Mouse (Mus musculus): ENCODE data around the gene Cavin3.
A peak's percentile ranks its signal among the peaks of the same experiment; 100 is the strongest.

Cavin3 gene

DNA sequence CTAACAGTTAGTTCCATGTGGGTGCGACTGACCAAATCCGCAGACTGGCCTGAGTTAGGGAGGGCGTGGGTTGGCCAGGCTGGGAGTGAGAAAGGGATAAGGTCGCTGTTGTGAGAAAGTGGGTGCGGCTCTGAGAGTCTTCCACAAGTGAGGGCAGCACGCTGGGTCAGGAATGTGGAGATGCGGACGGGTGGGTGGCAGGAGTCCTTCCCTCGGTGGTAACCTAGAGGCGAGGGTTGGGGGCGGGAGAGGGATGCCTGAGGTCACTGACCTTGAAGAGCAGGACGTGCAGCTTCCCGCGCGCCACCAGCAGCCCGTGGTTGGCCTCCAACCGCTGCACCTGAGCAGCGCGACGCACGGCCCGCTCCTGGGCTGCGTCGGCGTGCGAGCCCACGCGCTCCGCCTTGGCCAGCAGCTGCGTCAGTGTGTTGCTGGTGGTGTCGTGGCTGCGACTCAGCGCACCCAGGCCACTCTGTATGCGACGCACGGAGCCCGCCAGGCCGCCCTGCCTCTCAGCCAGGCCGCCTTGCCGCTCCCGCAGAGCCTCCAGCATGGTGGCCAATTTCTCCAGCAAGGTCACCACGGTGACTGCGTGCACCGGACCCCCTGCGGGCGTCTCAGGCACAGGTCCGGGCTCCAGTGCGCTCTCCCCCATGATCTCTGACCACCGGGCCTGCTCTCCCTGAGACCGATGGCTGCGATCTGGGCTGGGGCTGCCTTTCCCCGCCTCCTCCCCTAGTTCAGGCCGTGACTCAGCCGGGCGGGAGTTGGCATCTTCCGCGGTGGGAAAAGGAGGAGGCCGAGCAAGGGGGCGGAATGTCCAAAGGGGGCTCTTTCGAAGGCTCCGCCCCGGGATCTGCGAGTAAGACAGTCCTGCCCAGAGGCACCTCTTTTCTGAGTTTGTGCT, at the start of gene Cavin3:
TSS of gene Cavin3 (minus strand) at position 796 of the 907 bp plus-strand sequence.
- DNase-seq (ENCODE audit: low spot score) = peak; percentile 79

DNA sequence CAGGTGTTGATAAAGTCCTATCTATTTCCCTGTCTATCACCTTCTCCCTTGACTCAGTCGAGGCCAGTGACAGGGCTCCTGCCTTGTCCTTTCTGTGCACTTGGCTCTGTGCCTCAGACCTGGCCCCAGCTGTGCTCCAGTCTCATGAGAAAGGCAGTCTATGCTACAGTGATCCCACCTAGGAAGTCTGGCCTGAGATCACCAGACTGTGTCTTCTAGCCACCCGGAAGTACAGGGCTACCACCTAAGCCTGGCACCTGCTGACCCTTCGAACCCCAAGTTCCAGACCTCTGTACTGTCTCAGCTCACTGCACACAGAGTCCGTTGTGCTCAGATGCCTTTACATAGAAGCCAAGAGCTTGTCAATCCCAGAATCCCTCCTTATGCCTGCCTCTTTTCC, 46.0 kb upstream of the Cavin3 start:
- DNase-seq (ENCODE audit: low spot score) = no peak

DNA sequence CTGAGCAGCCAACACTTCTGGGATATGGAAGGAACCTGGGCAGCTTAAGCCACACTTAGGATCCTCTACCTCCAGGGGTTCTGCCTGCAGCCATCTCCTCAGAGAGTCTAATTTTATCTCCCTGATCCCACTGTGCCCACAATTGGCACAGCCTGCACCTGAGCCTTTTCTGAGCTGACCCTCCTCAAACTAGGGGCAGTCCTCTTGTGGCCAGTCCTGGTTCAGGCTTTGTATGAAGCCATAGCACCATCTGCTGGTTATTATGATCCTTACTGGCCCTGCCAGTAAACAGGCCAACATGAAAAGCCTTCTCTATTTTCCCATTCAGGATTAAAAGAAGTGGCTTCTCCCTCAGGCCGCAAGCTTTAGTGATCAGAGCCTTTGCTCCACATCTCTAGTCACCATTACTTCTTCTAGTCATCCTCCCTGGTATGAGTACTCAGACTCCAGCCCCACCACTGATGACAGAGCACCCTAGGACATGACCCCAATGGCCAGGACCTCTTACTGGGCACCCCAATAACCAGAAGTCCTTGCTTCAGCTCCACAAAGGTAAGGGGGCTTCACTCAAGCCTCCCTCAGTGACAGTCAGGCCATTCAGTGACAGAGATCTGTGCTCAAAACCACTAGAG, 45.3 kb upstream of the Cavin3 start:
- no peak for DNase-seq (ENCODE audit: low spot score)

DNA sequence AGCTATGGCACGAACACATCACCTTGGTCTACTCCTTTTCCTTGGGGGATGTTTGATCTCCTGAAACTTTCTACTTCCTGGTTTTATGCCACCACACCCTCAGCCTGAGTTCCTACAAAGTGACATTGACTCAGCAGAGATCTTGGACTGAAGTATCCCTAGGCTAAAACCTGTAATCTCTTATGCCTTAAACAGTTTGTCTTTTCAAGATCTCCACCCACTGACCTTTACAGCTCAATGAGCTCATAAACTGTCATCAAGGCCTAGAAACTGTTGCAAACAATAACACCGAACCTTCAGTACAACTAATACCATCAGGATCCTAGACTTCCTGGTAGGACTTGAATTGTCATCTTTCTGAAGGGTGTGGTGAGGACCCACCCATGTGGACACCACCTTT, 42.1 kb upstream of the Cavin3 start:
- DNase-seq (ENCODE audit: low spot score) = no peak

DNA sequence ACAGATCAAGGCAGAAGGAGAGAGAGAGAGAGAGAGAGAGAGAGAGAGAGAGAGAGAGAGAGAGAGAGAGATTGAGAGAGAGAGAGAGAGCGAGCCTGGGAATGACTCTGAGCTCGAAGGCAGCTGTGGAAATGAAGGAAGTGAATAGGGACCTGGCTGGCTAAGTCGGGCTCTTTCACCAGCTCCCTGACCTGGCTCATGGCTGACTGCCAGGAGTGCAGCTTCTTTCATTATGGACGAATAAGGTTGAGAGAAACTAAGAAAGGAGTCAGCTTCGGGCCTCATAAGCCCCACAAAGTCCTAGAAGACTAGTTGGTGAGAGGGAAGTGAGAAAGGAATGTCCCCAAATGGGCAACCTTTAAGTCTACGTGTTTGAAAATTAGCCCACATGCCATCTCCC, 38.1 kb upstream of the Cavin3 start:
- DNase-seq (ENCODE audit: low spot score) = no peak

DNA sequence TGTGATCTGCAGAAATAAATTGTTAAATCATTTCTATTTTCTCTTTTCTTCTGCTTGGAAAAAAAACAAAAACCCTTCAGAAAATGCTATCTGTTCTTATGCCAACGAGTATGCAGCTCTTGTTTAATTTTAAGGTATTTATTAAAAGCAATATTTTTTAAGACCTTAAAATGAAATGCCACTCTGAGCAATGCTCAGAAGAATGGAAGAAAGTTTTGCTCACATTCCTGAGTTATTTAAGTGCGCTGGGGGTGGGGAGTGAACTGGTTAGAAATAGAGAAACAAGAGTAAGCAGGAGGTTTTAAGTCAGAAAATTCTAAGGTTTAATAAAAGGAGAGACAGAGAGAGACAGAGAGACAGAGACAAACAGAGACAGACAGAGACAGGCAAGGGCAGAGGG, 37.7 kb upstream of the Cavin3 start:
- DNase-seq (ENCODE audit: low spot score) = no peak

DNA sequence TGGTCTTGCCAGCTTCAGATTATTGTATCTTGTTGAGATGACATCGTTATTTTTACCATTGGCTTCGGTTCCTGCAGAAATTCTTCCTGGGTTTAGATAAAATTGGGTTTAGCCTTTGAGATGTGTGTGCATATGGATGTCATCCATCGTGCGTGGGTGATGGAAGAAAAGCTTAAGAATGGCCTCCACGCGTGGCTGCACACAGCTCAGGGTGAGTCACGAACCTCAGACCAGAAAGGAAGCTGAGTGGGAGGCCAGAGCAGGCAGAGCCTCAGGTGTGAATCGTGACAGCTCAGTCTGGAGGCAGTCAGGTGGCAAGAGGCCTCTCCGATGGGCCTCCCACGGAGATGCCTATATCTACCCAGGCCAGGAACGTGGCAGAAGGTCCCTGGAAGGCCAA, 37.2 kb upstream of the Cavin3 start:
- no peak for DNase-seq (ENCODE audit: low spot score)

DNA sequence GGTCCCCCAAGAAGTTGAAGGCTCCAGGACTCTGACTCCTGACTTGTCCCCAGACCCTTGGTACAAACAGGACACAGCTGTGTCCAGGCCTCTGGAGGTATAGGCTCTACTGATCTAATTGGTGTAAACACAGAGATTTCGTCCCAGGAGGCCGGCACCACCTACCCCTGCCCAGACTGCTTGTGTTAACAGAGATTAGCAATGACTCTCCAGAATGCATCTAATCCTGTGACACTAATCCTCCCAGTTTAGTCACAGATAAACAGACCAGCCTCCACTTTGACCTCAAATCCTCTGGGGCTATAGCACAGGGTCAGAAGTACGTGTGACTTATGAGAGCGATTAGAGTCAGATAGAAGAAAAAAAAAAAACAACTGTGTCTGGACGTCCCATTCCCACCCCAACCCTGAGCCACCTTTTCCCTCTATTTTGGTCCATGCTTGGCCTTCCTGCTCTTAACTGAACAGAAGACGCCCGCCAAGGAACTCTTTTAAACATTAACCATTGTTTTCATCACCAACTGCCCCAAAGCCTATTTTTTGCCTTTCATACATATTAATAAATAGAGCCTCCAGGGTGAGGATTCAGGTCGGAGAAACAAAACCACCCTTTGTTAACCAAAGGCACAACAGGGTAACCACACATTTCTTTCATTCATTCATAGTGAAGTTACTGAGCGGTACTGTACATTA, 34.7 kb upstream of the Cavin3 start:
- DNase-seq (ENCODE audit: low spot score) = no peak

DNA sequence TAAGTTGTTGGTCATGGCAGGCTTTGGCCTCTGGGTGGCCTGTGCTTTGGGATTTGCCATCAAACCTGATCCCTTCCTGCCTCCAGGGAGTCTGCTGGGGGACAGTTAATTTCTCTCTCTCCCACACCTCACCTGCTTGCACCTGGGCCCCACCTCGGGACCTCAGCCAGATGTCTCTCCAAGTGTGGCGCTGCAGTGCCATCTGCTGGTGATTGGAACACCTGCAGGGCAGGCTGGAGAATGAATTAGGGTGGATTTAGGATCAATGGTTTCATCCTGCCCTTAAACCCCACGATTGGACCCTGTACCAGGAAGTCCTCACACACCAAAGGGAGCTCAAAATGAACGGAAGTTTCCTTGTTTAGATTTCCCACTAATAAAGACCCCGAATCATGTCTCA, 33.1 kb upstream of the Cavin3 start:
- DNase-seq (ENCODE audit: low spot score) = peak; percentile 39

DNA sequence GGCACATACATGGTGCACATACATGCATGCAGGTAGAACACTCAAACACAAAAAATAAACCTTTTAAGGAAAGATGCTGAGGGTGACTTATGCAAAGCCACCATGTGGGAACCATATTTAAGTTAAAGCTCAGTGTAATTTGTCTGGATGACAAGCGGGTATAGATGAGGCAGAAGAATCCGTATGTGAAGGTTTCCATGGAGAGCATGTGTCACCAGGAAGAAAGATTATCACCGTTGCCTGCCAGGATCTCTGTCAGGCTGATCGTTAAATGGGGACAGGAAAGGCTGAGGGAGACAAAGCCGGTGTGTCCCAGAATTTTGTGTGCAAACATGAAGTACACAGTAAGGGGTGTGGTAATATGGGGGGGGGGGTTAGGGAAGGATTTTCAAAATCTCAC, 32.5 kb upstream of the Cavin3 start:
- DNase-seq (ENCODE audit: low spot score) = no peak

DNA sequence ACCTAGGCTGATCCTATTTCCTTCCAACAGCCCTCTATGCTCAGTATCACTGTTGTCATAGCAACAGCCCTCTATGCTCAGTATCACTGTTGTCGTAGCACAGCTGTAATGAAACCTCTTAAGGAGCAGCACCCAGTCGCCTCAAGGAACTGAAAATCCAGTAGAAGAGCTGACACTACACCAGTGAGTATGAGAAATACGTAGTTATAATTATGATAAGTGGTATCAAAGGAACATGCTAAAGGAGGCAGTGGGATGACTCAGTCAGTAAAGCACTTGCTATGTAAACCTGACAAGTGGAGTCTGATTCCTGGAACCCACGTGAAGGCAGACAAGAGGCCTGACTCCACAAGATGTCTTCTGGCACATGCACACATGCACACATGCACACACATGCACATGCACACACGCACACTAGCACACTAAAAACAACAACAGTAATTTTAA, 31.8 kb upstream of the Cavin3 start:
- no peak for DNase-seq (ENCODE audit: low spot score)

DNA sequence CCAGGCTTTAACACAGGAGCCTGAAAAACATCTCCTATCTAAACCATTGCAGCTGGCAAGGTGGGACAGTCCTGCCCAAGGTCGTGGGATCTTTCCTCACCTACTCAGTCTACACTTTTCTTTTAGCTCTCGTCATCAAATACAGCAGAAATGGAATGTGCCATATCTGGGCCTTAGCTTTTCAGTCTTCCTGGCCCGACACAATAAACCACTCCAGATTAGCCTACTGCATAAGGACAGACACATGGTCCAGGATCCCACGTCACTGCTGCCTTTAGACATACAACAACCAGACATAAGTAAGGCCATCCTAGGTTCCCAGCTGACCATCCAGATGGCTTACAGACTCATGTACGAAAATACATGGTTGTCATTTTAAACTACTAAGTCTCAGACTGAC, 28.0 kb upstream of the Cavin3 start:
- DNase-seq (ENCODE audit: low spot score) = no peak

DNA sequence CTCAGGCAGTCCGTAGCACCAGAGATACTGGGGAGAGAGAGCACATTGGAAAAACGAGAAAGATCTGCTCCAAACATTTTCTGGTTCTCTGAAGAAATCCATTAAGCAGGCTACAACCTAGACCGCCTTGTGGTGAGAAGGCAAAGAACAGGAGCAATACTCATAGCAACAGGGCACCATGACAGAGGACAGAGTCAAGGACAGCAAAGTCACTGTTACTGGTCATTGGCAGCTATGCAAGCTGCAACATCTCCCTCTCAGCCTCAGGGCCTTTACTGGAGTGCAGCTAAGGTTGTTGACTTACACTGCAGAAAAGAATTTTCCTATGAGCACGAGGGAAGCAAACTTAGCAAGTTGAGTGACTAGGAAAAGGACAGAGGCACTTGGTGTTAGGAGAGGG, 25.2 kb upstream of the Cavin3 start:
- DNase-seq (ENCODE audit: low spot score) = no peak

DNA sequence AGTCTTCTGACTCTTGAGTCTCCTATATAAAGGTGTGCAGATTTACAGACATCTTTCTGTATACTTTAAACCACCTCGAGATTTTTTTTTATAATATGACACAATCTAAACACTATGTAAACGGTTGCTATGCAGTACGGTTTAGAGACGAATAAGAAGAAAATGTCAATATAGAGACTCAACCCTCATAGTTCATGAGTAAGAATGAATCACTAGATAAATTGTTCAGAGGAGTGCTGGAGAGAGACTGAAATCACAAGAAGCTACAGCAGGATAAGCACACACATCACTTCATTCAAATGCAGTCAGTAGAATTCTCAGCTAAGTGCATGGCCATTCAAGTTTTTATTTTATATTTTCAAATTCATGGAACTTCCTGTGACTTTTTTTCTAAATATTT, 19.9 kb upstream of the Cavin3 start:
- DNase-seq (ENCODE audit: low spot score) = no peak

DNA sequence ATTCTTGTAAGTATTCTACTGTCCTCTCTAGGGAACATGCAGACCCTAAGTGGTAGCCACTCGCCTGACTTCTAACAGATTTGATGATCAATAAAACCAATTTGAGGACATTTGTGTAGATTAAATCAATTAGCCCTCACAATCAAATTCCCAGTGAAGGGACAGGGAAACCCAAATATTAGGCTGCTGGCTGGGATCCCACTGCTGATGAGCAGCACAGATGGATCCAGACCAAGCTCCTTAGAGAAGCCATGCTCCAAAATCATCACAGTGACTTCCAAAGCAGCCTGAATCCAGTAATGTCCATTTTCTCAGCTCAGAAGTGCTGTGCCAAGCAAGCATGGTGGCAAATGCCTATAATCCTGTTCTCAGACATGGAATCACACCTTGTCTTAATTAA, 17.6 kb upstream of the Cavin3 start:
- no peak for DNase-seq (ENCODE audit: low spot score)

DNA sequence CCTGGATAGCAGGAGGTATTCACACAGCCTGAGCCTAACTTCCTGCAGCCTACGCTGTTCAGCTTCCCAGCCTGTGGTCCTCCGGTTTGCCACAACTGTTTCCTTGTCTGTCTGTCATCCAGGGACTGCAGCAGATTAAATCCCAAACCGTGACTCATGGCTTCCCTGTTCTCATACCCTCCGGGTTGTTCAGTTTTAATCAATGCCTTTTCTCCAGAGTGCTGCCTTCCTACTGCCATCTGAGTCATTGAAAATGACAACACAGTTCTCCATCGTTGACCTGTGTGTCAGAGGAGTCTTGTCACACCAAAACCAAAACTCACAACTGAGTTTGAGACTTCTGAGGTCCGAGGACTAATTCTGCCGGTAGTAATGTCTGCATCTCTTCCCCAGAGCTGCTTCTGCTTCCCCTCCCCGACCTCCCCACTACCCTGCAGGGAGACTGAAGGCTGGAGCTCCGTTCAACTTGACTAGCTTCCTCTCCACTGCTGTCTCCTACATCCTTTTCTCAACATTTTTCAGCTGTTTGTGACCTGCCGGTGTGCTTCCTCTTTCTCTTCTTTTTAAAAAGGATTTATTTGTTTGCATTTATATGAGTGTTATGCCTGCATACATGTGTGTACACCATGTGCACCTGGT, 16.9 kb upstream of the Cavin3 start:
- no peak for DNase-seq (ENCODE audit: low spot score)

DNA sequence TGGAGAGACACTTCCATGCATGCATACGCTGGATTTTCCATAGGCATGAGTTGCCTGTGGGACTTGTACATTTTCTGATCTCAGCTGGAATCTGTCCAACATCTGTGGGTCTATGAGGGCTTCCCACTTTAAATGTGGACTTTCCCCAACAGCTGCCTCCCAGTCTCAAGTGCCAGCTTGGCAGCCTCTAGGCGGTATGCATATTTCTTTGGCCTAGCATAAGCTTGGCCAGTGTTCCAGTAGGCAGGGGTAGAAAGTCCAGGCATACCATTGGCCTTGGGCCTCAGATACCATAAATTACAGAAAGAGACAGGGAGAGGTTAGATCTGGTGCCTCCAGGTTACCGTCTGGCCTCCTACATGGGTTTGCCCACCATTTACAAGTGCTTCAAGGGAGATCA, 15.8 kb upstream of the Cavin3 start:
- DNase-seq (ENCODE audit: low spot score) = no peak

DNA sequence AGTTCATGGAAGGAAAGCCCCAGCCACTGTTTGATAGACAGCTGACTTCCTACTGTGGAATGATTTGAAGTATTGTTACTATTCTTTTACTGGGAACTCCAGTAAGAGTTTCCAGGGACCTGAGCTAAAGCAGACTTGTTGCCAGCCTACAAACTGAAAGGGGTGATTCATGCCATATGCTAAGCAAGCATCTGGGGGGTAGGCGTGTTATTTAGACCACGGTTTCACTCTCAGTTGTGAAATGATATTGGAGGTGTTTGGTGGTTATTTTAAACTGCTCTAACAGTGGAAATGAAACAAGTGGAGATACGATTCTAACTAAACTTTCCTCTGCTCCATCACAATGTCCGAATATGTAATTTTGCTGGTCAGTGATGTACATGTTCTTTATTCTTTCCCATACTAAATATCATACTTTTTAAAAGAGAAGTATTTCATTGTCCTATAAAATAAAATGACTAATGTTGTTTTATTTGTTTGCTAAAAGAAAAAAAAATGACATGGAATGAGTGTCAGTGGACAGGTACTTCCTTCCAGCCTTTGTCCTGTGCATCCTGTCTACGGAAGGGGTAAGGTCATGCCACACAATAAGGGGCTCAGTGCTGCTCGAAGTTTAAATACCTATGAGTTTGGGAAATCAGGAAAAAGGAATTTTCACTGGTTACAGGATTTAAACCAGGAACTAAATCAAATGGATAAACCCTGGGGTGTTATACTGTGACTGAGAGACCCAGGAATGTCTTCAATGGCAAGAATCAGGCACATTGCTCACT, 5.2 kb upstream of the Cavin3 start:
- no peak for DNase-seq (ENCODE audit: low spot score)

DNA sequence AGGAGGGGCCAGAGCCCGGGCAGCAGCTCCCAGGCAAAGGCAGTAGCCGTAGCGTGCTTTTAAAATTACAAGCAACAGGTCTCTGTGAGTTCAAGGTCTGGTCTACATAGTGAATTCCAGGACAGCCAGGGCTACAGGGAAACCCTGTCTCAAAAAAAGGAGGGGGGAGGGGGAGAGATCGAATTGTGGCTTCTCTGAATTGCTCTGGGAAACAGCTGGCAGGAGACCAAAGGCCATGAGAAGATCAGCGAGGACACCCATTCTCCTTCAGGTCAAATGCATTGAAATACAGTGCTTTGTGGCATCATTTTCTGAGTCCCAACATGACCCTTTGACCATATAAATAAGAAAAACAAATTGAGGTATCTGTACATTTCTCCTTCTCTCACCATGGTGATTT, 2.9 kb upstream of the Cavin3 start:
- no peak for DNase-seq (ENCODE audit: low spot score)

DNA sequence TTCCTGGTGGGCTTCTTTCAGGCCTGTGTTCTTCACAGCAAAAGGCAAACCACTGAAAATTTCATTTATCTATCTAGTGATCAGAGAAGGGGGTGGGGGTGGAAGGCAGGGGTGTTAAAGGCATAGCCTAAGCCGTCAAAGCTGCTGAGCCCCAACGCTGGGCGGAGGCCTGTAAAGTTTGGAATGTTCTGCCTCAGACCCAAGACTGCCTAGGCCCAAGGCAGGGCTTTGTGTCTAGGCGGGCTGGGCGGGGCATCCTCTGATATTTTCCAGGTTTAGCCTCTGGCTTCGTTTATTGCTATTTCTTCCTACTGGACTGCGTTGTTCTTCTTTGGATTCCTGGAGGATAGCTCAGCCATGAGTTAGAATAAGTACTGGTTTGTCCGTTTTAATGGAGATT, 326 bp upstream of the Cavin3 start:
- DNase-seq (ENCODE audit: low spot score) = peak; percentile 17

DNA sequence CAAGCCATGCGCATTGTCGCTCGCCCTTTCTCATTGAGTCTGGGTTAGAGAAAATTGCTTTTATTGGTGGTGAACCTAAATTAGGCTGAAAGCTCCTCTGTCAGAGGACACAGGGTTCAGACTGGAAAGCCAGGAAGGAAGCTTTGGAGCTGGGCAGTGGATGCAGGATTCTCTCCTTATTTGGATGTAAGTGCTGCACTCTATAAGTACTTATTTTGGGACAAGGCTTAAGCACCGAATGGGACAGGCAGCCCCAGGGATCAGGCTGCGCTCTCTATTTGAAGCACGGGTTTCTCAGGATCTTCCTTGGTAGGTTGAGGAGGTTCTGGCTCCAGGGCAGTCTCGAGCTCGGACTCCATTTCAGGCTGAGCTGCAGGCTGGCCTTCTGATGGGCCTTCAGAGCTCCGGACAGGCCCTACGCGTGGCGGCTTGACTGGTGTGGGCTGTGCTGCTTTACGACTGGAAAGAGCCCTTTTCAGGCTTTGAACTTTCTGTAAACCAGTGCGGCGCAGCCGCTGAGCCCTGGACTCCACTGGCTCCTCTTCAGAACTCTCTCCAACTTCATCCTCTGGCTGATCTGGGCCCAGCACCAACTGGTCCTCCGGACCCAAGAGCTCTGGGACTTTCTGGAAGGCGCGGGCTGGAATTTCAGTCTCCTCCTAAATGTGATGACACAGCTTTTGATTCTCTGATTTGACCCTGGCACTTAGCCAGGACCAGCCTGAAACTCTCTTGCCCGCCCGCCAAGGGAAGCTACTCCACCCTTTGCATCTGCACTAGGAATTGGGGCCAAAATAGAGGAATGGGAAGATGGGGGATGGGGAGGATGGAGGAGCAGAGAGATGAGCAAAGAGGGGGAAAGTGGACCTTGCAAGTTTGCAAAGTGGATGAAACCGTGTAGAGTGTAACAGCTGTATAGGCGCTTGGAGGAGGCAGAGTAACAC, 1.3 kb downstream of the Cavin3 start:
- peak; percentile 34 for DNase-seq (ENCODE audit: low spot score)

Measured in ovary, postnatal 36 days (tissue).